Mouse (Mus musculus) ES-E14 (cell line): Measurements from ENCODE around the gene Haghl.

Source experiments
- ZC3H11A ChIP-seq: IDR thresholded peaks from 2 replicates; pipeline ENCODE4 v1.6.1; 2012; ENCODE audit warnings: low read depth, mild to moderate bottlenecking, inconsistent platforms, low read length, borderline replicate concordance
- ZNF384 ChIP-seq: IDR thresholded peaks from 2 replicates; pipeline ENCODE4 v1.6.1; 2012; ENCODE audit warnings: low read depth, low read length, inconsistent platforms

- no peak for TF ChIP-seq ZC3H11A
- no peak for TF ChIP-seq ZNF384
These were observed 42.7 kb upstream of the Haghl start for GRCm38 (mm10) chr17:25828223-25828594.
